Mouse (Mus musculus) small intestine, adult 2 months (tissue): ENCODE measurements around the gene Ubald1.

Source experiments
- CTCF ChIP-seq: fragments of 200-500 bp; IDR thresholded peaks from 2 replicates; pipeline ENCODE4 v1.5.1; 2012; ENCODE audit warnings: low read depth, mild to moderate bottlenecking, control low read depth, inconsistent platforms, low read length, moderate library complexity, mixed read lengths; ENCODE audit not compliant: insufficient replicate concordance, insufficient read length; ENCODE audit errors: extremely low read depth
- POLR2A ChIP-seq: fragments of 200-500 bp; IDR thresholded peaks from 2 replicates; pipeline ENCODE4 v1.6.1; 2012; ENCODE audit warnings: low read depth, mild to moderate bottlenecking, control low read depth, inconsistent platforms, low read length, moderate library complexity

DNA sequence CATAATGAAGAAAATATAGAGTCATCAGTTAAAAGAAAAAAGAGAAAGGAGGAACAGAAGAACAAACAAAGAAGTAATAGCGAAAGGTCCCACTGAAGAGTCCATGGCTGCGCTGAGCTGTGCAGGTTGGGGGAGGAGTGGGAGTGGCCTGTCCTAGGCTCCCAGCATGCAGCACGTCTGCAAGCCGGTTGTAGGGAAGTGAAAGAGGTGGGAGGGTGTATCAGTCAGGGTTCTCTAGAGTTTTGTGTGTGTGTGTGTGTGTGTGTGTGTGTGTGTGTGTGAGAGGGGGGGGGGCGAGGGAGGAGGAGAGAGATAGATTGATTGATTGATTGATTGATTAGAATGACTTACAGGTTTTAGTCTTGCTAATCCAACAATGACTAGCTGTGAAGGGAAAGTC is 27.9 kb upstream of the Ubald1 start:
- no peak for TF ChIP-seq CTCF
- TF ChIP-seq POLR2A = no peak
